Mouse (Mus musculus) liver, embryonic 14.5 days (tissue): ENCODE data around the gene Cyld.

Experiments
- CTCF ChIP-seq: IDR thresholded peaks from 2 replicates; pipeline ENCODE4 v1.5.1; 2016; ENCODE audit warnings: antibody characterized with exemption, low read depth, control low read depth
- EP300 ChIP-seq: IDR thresholded peaks from 2 replicates; pipeline ENCODE4 v1.6.1; 2016; ENCODE audit warnings: antibody characterized with exemption, low read depth

GRCm38 (mm10) chr8:88702816-88703215, 6.0 kb downstream of the Cyld start:
- TF ChIP-seq EP300 (no peak), CTCF (no peak)
